Mouse (Mus musculus) heart, adult 2 months (tissue): ENCODE measurements at regions not wholly inside any gene's neighbourhood (a gene's known extent, or its start where the extent isn't known, plus 50 kb on each side); places are given as distances from the start of the nearest gene placed in this dataset.

Experiments
- DNase-seq, 2 experiments: peaks; one replicate each; pipeline ENCODE4 v3.0.0; 2021
- H3K27ac ChIP-seq: fragments of 200-600 bp; 2 replicates; pipeline ENCODE4 v1.8.1; 2022
- H3K27me3 ChIP-seq: fragments of 200-500 bp; 2 replicates; pipeline ENCODE4 v1.6.1; 2012; ENCODE audit warnings: mild to moderate bottlenecking, low read length, inconsistent platforms, mixed read lengths; ENCODE audit not compliant: control insufficient read depth, insufficient read depth
- H3K36me3 ChIP-seq: fragments of 200-500 bp; 2 replicates; pipeline ENCODE4 v1.6.1; 2012; ENCODE audit warnings: low read length, inconsistent platforms; ENCODE audit not compliant: control insufficient read depth, insufficient read depth
- H3K4me1 ChIP-seq: fragments of 200-500 bp; 2 replicates; pipeline ENCODE4 v1.6.1; 2011; ENCODE audit warnings: low read length; ENCODE audit not compliant: control insufficient read depth, insufficient read depth
- H3K4me3 ChIP-seq: fragments of 200-600 bp; 2 replicates; pipeline ENCODE4 v1.8.1; 2022
- H3K79me2 ChIP-seq: fragments of 200-500 bp; replicated peaks from 2 replicates; pipeline ENCODE4 v1.6.1; 2012; ENCODE audit warnings: mild to moderate bottlenecking, inconsistent platforms, low read length, moderate library complexity, mixed read lengths; ENCODE audit not compliant: control insufficient read depth, insufficient read depth
- H3K9ac ChIP-seq: fragments of 200-500 bp; 2 replicates; pipeline ENCODE4 v1.6.1; 2012; ENCODE audit warnings: low read depth, mild to moderate bottlenecking, control low read depth, inconsistent platforms, low read length, mixed read lengths
- CTCF ChIP-seq: fragments of 200-600 bp; IDR thresholded peaks from 2 replicates; pipeline ENCODE4 v1.8.1; 2022; ENCODE audit warnings: antibody characterized with exemption, mild to moderate bottlenecking, moderate library complexity
- EP300 ChIP-seq: fragments of 200-500 bp; IDR thresholded peaks from 2 replicates; pipeline ENCODE4 v1.6.1; 2011; ENCODE audit warnings: low read depth, low read length, control low read depth; ENCODE audit not compliant: insufficient read depth
- POLR2A ChIP-seq: fragments of 200-500 bp; IDR thresholded peaks from 2 replicates; pipeline ENCODE4 v1.6.1; 2011; ENCODE audit warnings: mild to moderate bottlenecking, low read depth, low read length, control low read depth; ENCODE audit not compliant: insufficient read depth
- WGBS: fragments of 180-500 bp; shearing (Covaris S2); methylation state at CpG from one replicate; pipeline ENCODE4 v1.1.7; 2018; 5-methylcytosine and 5-hydroxymethylcytosine counted together
- intact Hi-C: fragments of 180-260 bp; cut with DNase I; formaldehyde crosslinking; loops from one replicate; pipeline ENCODE4 v1.15.1; 2025

DNA sequence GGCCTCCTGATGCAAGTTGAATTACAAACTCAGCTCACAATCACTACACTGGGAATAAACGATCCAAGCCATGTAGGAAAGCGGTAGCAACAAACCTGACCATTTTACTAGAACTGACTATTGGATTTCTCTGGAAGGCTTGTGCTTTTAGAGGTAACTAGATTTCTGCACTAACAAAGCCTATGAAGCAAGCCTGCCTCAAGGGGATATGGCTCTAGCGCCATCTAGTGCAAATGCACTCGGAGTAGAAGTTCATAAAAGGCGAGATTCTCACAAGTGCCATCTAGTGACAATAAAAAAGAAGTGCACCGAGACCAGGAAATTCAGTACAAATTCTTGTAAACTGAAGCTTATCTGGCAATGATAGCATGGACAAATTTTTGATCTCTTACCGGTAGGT lies 364.9 kb upstream of the Fmr1 start:
- 18% methylated on average over 7 of the region's 7 CpGs for WGBS
- intact Hi-C loops, result loop anchor here (5.0 kb wide), 1 partner anchor 274 kb away; no protein-coding TSS in a partner anchor
- TF ChIP-seq POLR2A (no peak), CTCF (peak; percentile 91), EP300 (no peak)
- peak; percentile 16 to 29 for DNase-seq
- Histone ChIP-seq H3K9ac (no peak overlapping the region), H3K79me2 (no peaks in the 10 kb centered on the region), H3K4me3 (no peak overlapping the region), H3K27ac (no peak overlapping the region), H3K4me1 (no peaks in the 10 kb centered on the region), H3K36me3 (no peaks in the 10 kb centered on the region), H3K27me3 (no peaks in the 10 kb centered on the region)
